Mouse (Mus musculus): ENCODE measurements at regions not wholly inside any gene's neighbourhood (a gene's known extent, or its start where the extent isn't known, plus 50 kb on each side); places are given as distances from the start of the nearest gene placed in this dataset.

DNA sequence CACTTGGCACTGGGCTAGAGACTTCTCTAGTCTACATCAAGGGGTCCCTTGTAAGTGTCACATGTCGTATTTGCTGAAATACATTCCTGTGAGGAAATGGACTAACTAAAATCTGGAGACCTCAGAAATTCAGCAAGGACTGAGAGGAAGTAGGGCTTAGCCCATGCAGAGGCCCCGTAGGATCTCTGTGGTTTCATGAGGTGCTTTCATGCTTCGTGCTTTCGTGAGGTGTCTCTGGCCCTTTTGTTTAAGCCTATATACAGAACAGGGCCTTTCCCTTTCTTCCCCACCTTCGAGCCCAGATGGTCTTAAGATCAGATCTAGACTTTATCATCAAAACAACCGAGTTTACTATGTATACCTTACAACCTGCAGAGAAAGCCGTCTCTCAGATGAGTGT, 56.9 kb upstream of the Dnajc19 start:
- DNase-seq (ENCODE audit: extremely low spot score in 1 of 2, low spot score in 2 of 2): no peak
- no peak for TF ChIP-seq CTCF (IDR thresholded peaks at IDR 0.05)
- H3K27ac ChIP-seq: no peak overlapping the region
- intact Hi-C loops (cut with DNase I): no loop called here
- H3K4me3 ChIP-seq: no peak overlapping the region

DNA sequence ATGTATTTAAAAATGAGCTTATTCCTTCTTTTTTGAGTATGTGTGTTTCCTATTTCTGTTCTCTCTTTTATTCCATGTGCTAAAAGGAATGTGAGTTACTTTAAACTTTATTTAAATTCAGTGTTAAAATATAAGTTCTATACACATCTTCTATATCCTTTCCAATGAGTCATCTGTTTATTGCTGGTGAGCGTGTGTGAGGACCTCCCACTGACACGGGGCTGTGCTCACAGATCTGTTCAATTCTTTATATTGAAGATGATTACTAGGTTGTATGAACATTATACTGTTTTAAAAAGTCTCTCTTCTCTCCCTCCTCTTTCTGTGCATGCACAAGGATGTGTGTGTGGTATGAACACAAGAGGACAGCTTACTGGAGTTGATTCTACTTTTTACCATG, 55.3 kb upstream of the Dnajc19 start:
- Histone ChIP-seq H3K4me3 (no peak overlapping the region), H3K27ac (no peak overlapping the region)
- TF ChIP-seq CTCF (IDR thresholded peaks at IDR 0.05): no peak
- intact Hi-C loops (cut with DNase I): no loop called here
- no peak for DNase-seq (ENCODE audit: extremely low spot score in 1 of 2, low spot score in 2 of 2)

All from left cerebral cortex, adult 2 months (tissue).